Mouse (Mus musculus): ENCODE data around the gene Tph2. TPM values are rescaled to one million over a fixed set of nuclear protein-coding genes. Genes with fewer than 3 reads are reported as not detected.
A peak's percentile ranks its signal among the peaks of the same experiment; 100 is the strongest.

Tph2 gene
- polyA plus RNA-seq, 1 experiment from 2014 or later, result 0.17 TPM

DNA sequence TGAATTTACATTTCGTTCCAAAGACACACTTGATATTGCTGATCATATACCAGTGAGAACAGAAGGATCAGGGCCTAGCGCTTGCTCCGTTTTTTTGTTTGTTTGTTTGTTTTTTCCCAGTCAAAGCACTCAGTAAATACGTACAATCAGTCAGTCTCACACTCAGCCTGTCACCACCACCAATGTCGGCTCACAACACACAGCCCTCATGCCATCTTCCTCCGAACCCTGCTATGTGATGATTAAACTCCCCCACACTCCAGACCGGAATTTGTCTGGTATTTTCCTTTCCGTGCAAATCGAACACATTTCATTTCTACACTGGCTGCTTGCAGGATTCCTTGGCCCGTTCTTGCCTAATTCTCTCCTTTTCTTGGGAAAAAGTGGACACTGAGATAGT, 11.5 kb downstream of the Tph2 start:
- Histone ChIP-seq H3K36me3 (no peaks in the 10 kb centered on the region), H3K4me3 (no peak overlapping the region), H3K4me1 (replicated peaks) (peaks cover 11% of the 10 kb centered on the region), H3K27me3 (ENCODE audit: insufficient read depth, poor library complexity, severe bottlenecking) (no peaks in the 10 kb centered on the region), H3K27ac (no peak overlapping the region), H3K9me3 (no peaks in the 10 kb centered on the region)
- DNase-seq (ENCODE audit: low spot score), result no peak
- 84% methylated on average over 10 of the region's 10 CpGs for WGBS

- Histone ChIP-seq H3K27ac (no peak overlapping the region), H3K4me3 (no peak overlapping the region), H3K4me1 (replicated peaks) (peaks cover 11% of the 10 kb centered on the region), H3K36me3 (no peaks in the 10 kb centered on the region), H3K27me3 (ENCODE audit: insufficient read depth, poor library complexity, severe bottlenecking) (no peaks in the 10 kb centered on the region), H3K9me3 (no peaks in the 10 kb centered on the region)
- DNase-seq (ENCODE audit: low spot score), result no peak
- WGBS, result 83% methylated on average over 8 of the region's 8 CpGs
Observed at GRCm38 (mm10) chr10:115171351-115171818, 13.4 kb downstream of the Tph2 start.

- Histone ChIP-seq H3K27ac (no peak overlapping the region), H3K4me3 (no peak overlapping the region), H3K36me3 (no peaks in the 10 kb centered on the region), H3K9me3 (no peaks in the 10 kb centered on the region), H3K27me3 (ENCODE audit: insufficient read depth, poor library complexity, severe bottlenecking) (no peaks in the 10 kb centered on the region), H3K4me1 (replicated peaks) (peaks cover 11% of the 10 kb centered on the region)
- 92% methylated on average over 7 of the region's 7 CpGs for WGBS
- DNase-seq (ENCODE audit: low spot score), result no peak
Observed at GRCm38 (mm10) chr10:115170496-115171350, 14.1 kb downstream of the Tph2 start.

GRCm38 (mm10) chr10:115169410-115169809, 15.4 kb downstream of the Tph2 start:
- Histone ChIP-seq H3K36me3 (no peaks in the 10 kb centered on the region), H3K27ac (no peak overlapping the region), H3K4me3 (0 out of 2 replicates have a peak overlapping the region, but pooled peaks have one; percentile 11), H3K9me3 (no peaks in the 10 kb centered on the region), H3K4me1 (replicated peaks) (peaks cover 11% of the 10 kb centered on the region), H3K27me3 (ENCODE audit: insufficient read depth, poor library complexity, severe bottlenecking) (no peaks in the 10 kb centered on the region)
- DNase-seq (ENCODE audit: low spot score), result peak; percentile 27
- WGBS, result 22% methylated on average over 9 of the region's 9 CpGs

- WGBS, result 75% methylated on average over 5 of the region's 5 CpGs
- no peaks in the 10 kb centered on the region for H3K9me3 ChIP-seq
Observed at GRCm38 (mm10) chr10:115160289-115160688, 24.5 kb downstream of the Tph2 start.

DNA sequence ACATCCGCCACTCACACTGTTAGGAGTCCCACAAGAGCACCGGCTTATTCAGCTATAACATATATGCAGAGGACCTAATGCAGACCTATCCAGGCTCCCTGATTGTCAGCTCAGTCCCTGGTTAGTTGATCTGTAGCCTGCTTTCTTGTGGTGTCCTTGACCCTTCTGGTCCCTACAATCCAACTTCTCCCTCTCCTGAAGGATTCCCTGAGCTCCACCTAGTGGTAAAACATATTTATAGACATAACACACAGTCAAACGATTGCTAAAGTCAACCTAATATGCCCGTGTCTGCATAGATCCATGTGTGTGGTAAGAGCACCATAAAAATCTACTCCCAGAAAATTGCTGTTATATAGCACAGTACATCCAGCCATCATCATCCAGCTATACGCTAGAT, 37.5 kb downstream of the Tph2 start:
- WGBS, result 77% methylated on average over 5 of the region's 5 CpGs
- no peak overlapping the region for H3K27ac ChIP-seq

More at GRCm38 (mm10) chr10:115160289-115160688, 24.5 kb downstream of the Tph2 start:
- H3K4me1 ChIP-seq (replicated peaks), result no peaks in the 10 kb centered on the region; the same call in 1 of the 2 replicates
- no peak for DNase-seq (ENCODE audit: low spot score)
- H3K36me3 ChIP-seq, result no peaks in the 10 kb centered on the region
- no peaks in the 10 kb centered on the region for H3K27me3 ChIP-seq (ENCODE audit: insufficient read depth, poor library complexity, severe bottlenecking)
- H3K27ac ChIP-seq, result no peak overlapping the region
- H3K4me3 ChIP-seq, result no peak overlapping the region

GRCm38 (mm10) chr10:115146257-115146898, 38.4 kb downstream of the Tph2 start:
- Histone ChIP-seq H3K9me3 (no peaks in the 10 kb centered on the region), H3K27ac (no peak overlapping the region), H3K4me1 (replicated peaks) (no peaks in the 10 kb centered on the region), H3K4me3 (no peak overlapping the region), H3K36me3 (no peaks in the 10 kb centered on the region), H3K27me3 (ENCODE audit: insufficient read depth, poor library complexity, severe bottlenecking) (no peaks in the 10 kb centered on the region)
- no peak for DNase-seq (ENCODE audit: low spot score)
- 85% methylated on average over 8 of the region's 8 CpGs for WGBS

More for the DNA sequence above, 37.5 kb downstream of the Tph2 start:
- Histone ChIP-seq H3K36me3 (no peaks in the 10 kb centered on the region), H3K27me3 (ENCODE audit: insufficient read depth, poor library complexity, severe bottlenecking) (no peaks in the 10 kb centered on the region), H3K9me3 (no peaks in the 10 kb centered on the region), H3K4me1 (replicated peaks) (no peaks in the 10 kb centered on the region), H3K4me3 (no peak overlapping the region)
- DNase-seq (ENCODE audit: low spot score), result no peak

- H3K27me3 ChIP-seq (ENCODE audit: insufficient read depth, poor library complexity, severe bottlenecking), result no peaks in the 10 kb centered on the region
- 38% methylated on average over 5 of the region's 5 CpGs for WGBS
- no peak overlapping the region for H3K27ac ChIP-seq
- no peaks in the 10 kb centered on the region for H3K4me1 ChIP-seq (replicated peaks)
- no peak for DNase-seq (ENCODE audit: low spot score)
- H3K9me3 ChIP-seq, result no peaks in the 10 kb centered on the region
- H3K4me3 ChIP-seq, result no peak overlapping the region
- H3K36me3 ChIP-seq, result no peaks in the 10 kb centered on the region
Observed at GRCm38 (mm10) chr10:115144542-115144941, 40.3 kb downstream of the Tph2 start.

DNA sequence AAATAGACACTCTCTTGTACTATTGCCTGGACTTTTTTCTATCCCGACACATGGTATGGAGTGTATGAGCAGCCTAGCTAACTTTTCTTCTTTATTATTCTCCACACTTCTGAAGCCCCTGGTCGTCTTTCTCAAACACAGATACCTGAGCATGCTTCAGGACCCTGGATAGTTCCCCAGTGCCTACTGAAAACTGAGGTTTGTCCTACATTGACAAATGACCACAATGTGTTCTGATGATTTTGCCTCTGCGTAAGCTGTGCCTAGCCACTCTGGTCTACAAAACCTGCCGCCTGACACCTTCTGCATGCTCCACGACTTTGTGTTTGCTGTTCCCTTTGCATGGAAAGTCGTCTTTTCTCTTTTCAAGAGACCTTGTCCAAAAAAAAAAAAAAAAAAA, 41.2 kb downstream of the Tph2 start:
- Histone ChIP-seq H3K4me1 (replicated peaks) (no peaks in the 10 kb centered on the region), H3K36me3 (no peaks in the 10 kb centered on the region), H3K27ac (no peak overlapping the region), H3K9me3 (no peaks in the 10 kb centered on the region), H3K4me3 (no peak overlapping the region), H3K27me3 (ENCODE audit: insufficient read depth, poor library complexity, severe bottlenecking) (no peaks in the 10 kb centered on the region)
- peak; percentile 39 for DNase-seq (ENCODE audit: low spot score)
- WGBS, result 53% methylated on average over 6 of the region's 6 CpGs

DNA sequence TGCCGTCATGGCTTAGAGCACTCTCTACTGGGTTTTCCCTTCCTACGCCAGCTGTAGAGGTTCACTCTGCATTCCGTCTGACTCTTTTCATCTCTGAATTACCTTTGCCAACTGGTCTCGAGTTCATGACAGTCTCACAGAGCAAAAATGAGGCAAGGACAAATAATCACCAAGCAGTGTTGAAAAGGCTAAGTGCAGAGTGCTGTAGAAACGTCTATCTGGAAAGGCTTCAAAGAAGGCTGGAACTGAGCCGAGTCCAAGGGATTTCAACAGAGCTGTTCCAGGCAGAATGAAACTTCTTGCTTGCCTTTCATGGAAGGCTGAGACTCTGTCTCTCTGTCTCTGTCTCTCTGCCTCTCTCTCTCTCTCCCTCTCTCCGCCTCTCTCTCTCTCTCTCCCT, 47.8 kb downstream of the Tph2 start:
- no peak overlapping the region for H3K4me3 ChIP-seq
- H3K27me3 ChIP-seq (ENCODE audit: insufficient read depth, poor library complexity, severe bottlenecking), result no peaks in the 10 kb centered on the region
- H3K9me3 ChIP-seq, result no peaks in the 10 kb centered on the region
- H3K27ac ChIP-seq, result no peak overlapping the region
- H3K36me3 ChIP-seq, result no peaks in the 10 kb centered on the region
- DNase-seq (ENCODE audit: low spot score), result no peak
- 80% methylated on average over 7 of the region's 7 CpGs for WGBS
- no peaks in the 10 kb centered on the region for H3K4me1 ChIP-seq (replicated peaks)

DNA sequence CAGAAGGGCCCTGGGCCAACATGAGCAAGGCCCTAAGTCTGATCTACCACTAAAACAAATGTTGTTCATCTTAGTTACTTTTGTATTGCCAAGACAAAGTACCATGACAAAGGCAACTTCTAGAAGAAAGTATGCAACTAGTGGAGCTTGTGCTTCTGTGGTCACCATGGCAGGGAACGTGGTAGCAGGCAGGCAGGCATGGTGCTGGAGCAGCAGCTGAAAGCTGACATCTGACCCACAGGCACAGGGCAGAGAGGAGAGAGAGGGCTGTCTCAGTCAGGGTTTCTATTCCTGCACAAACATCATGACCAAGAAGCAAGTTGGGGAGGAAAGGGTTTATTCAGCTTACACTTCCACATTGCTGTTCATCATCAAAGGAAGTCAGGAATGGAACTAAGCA, 56.9 kb downstream of the Tph2 start:
- H3K4me3 ChIP-seq, result no peak overlapping the region
- H3K27ac ChIP-seq, result no peak overlapping the region
- WGBS, result 74% methylated on average over 1 of the region's 1 CpGs

DNA sequence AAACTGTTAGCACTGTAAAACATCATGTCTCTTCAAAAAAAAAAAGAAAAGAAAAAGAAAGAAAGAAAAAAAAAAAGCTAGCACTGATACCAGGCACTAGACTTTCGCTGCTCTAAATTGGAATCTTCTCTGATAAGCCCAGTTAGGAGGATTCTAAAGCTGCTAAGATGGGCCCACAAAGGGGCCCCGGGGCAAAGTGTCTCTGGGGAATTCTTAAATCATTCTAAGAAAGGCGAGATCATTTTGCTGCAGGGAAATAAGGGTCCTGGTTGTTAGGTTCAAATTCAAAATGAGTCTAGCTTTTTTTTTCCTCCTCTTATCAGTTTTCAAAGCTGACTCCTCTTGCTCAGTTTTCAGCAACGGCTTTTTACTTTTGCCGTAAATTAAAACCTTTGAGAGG, 59.3 kb downstream of the Tph2 start:
- 58% methylated on average over 5 of the region's 5 CpGs for WGBS
- H3K27me3 ChIP-seq (ENCODE audit: insufficient read depth, poor library complexity, severe bottlenecking), result no peaks in the 10 kb centered on the region
- no peaks in the 10 kb centered on the region for H3K9me3 ChIP-seq
- H3K27ac ChIP-seq, result no peak overlapping the region
- no peaks in the 10 kb centered on the region for H3K36me3 ChIP-seq
- H3K4me3 ChIP-seq, result no peak overlapping the region
- DNase-seq (ENCODE audit: low spot score), result no peak
- H3K4me1 ChIP-seq (replicated peaks), result peaks cover 3% of the 10 kb centered on the region; the same call in 1 of the 2 replicates

More for the DNA sequence above, 56.9 kb downstream of the Tph2 start:
- Histone ChIP-seq H3K9me3 (no peaks in the 10 kb centered on the region), H3K36me3 (no peaks in the 10 kb centered on the region), H3K27me3 (ENCODE audit: insufficient read depth, poor library complexity, severe bottlenecking) (no peaks in the 10 kb centered on the region), H3K4me1 (replicated peaks) (peaks cover 3% of the 10 kb centered on the region; the same call in 1 of the 2 replicates)
- DNase-seq (ENCODE audit: low spot score), result no peak

DNA sequence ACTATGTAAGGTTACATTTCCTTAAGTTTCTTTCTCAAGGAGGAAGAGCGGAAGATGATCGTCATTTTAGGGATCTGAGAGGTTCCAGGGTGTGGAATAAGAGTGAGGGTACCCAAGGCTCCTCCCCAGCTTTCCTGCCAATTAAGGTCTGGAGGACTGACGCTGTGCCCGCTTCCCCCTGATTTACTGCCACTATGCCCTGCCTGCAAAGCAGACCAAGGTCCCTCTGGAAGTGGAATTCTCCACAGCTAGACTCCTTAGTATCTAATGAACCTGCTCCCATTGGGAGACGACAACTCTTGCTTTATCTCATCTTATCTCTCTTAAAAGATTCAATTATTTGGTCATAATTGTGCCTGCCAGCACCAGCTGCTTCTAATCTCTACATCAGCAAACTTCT, 59.8 kb downstream of the Tph2 start:
- Histone ChIP-seq H3K9me3 (no peaks in the 10 kb centered on the region), H3K27ac (no peak overlapping the region), H3K27me3 (ENCODE audit: insufficient read depth, poor library complexity, severe bottlenecking) (no peaks in the 10 kb centered on the region), H3K4me1 (replicated peaks) (peaks cover 3% of the 10 kb centered on the region; the same call in 1 of the 2 replicates), H3K36me3 (no peaks in the 10 kb centered on the region), H3K4me3 (no peak overlapping the region)
- WGBS, result 83% methylated on average over 5 of the region's 5 CpGs
- DNase-seq (ENCODE audit: low spot score), result no peak

All from hindbrain, embryonic 10.5 days (tissue).